ENCODE assay signal across 10 mouse cellular contexts in genomic region chr2:18195285-18195684, GRCm38 (mm10).
"Had no signal": no experiment of that assay in that cellular context is flagged by ENCODE, and none has a peak within 500 bp of the region (broad histone marks: within the 10 kb centered on the region; RNA-seq: fewer than 3 reads in every experiment).

No protein-coding gene starts in this region.

- H3K9me3 ChIP-seq: limb, embryonic 10.5 days; limb, embryonic 13.5 days; liver, embryonic 12.5 days; liver, embryonic 15.5 days; megakaryocyte, embryonic 14.5 days; midbrain, embryonic 15.5 days had no signal

- H3K27ac ChIP-seq: limb, embryonic 10.5 days; limb, embryonic 13.5 days; liver, embryonic 12.5 days; liver, embryonic 15.5 days; macrophage; midbrain, embryonic 15.5 days had no signal

- H3K4me2 ChIP-seq: limb, embryonic 13.5 days; liver, embryonic 12.5 days; liver, embryonic 15.5 days; midbrain, embryonic 11.5 days; midbrain, embryonic 15.5 days had no signal

- ATAC-seq: liver, embryonic 12.5 days; midbrain, embryonic 15.5 days had no signal

- H3K4me3 ChIP-seq: limb, embryonic 10.5 days; limb, embryonic 13.5 days; liver, embryonic 12.5 days; liver, embryonic 15.5 days; megakaryocyte, embryonic 14.5 days; midbrain, embryonic 15.5 days had no signal

- DNase-seq: thymus, adult 18-20 months; thymus, postnatal 36 days had no signal

- H3K4me1 ChIP-seq: liver, embryonic 12.5 days; liver, embryonic 15.5 days; midbrain, embryonic 15.5 days had no signal

- H3K9ac ChIP-seq: limb, embryonic 13.5 days; liver, embryonic 12.5 days; liver, embryonic 15.5 days; midbrain, embryonic 15.5 days had no signal

- H3K27me3 ChIP-seq: limb, embryonic 13.5 days; liver, embryonic 12.5 days; liver, embryonic 15.5 days; megakaryocyte, embryonic 14.5 days; midbrain, embryonic 15.5 days had no signal
